Mouse (Mus musculus): Measurements from ENCODE around the gene Abhd11.
A peak's percentile ranks its signal among the peaks of the same experiment; 100 is the strongest.

- TF ChIP-seq CTCF (IDR thresholded peaks at IDR 0.05; ENCODE audit: low read depth, low read length), result peak; percentile 73
- TF ChIP-seq POLR2A (IDR thresholded peaks at IDR 0.05; ENCODE audit: extremely low read depth, insufficient read depth, low read length), result 0 out of 2 replicates have a peak, but pooled peaks have one; percentile 8
Observed at GRCm38 (mm10) chr5:135001309-135001708, 7.6 kb upstream of the Abhd11 start.
